Mouse (Mus musculus): ENCODE measurements at regions not wholly inside any gene's neighbourhood (a gene's known extent, or its start where the extent isn't known, plus 50 kb on each side); places are given as distances from the start of the nearest gene placed in this dataset.

DNA sequence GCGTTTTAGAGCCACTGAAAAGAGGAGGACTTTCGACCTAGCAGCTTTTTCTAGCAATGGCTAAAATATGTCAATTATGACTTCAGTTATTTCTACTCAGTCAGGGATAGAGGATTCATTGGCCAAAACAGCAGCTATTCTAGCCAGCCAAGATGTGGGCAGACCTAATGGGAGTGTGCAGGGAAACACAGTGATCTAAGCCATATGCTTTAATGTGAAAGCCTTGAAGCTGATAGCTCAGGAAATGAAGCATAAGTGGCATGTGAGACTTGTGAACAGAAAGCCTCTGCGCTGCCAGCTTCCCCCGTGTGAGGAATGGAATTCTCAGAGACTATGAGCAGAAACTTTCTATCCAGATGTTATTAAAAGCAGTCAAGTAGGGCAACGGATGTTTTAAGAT, 1114.6 kb upstream of the Adgrl3 start:
- H3K4me3 ChIP-seq (ENCODE audit: low read depth, low read length), result no peak overlapping the region
- DNase-seq (ENCODE audit: low spot score), result peak; percentile 37
- no peak for ATAC-seq (ENCODE audit: low read depth)
- no peak overlapping the region for H3K27ac ChIP-seq (replicated peaks; ENCODE audit: low read depth, low read length)
- no peaks in the 10 kb centered on the region for H3K4me1 ChIP-seq (ENCODE audit: control insufficient read depth, insufficient read depth, low read length)
- no peaks in the 10 kb centered on the region for H3K27me3 ChIP-seq (replicated peaks; ENCODE audit: control insufficient read depth, insufficient read depth, low read length)
- H3K9me3 ChIP-seq (ENCODE audit: control insufficient read depth, low read length), result no peaks in the 10 kb centered on the region
- H3K4me2 ChIP-seq (ENCODE audit: low read depth, low read length), result no peak overlapping the region
- H3K9ac ChIP-seq (ENCODE audit: low read depth, low read length), result no peak overlapping the region
- 32% methylated on average over 5 of the region's 5 CpGs for WGBS
- H3K36me3 ChIP-seq (ENCODE audit: control insufficient read depth, insufficient read depth, low read length), result no peaks in the 10 kb centered on the region
